Mouse (Mus musculus) cerebellum, adult 11-12 months (tissue): Measurements from ENCODE around the gene Bcat1.

Experiments used
- DNase-seq: peaks from one replicate; pipeline ENCODE4 v3.0.0; 2022

Bcat1 gene

DNA sequence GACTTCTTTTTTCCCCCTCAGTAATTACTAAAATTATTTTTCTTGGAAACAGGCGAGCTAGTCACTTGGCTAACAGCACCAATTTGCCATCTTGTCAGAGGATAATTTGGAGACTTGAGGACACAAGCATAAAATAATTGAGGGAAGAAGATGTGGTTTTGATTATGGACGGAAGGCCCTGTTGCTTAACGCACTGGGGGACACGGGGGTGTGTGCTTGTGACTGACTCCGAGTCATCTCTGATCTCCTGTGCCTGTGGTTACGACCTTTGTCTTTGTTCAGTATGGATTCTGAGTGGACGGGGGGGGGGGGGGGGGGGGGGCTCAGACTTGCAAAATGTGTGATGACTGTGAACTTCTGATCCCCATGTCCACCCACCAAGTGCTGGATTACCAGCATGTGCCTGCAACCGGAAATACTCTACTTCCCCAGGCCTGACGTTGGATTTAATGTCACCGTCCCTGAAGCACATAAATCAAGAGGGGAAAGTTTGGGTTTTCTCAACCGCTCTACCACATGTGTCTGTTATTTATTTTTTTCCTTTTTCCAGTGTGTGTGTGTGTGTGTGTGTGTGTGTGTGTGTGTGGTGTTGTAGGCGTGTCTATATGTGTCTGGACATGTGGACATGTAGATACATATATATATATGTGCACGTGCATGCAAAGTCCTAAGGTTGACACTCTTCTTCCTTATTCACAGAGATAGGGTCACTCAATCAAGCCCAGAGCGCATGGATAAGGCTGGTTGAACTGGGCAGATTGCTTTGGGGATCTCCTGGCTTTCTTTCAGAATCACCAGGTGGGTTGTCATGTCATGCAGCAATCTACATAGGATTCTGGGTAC lies 73.7 kb downstream of the Bcat1 start:
- DNase-seq: no peak

DNA sequence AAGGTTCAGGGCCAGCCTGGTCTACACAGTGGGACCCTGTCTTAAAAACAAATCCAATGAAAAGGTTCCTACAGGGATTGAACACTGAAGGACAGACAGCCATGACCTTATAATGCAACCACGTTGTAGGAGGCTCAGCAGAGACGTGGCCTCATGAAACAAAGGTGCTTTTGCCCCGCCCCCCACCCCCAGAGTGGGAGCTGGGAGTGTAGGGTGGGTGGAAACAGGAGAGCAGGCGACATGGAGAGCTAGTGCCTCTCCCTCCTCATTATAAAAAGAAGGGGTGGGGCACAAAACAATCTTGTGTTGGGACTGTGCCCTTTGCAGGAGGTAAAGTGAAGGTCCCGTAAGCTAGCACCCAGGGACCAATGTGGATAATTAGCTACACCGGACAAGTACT lies 74.5 kb downstream of the Bcat1 start:
- no peak for DNase-seq

DNA sequence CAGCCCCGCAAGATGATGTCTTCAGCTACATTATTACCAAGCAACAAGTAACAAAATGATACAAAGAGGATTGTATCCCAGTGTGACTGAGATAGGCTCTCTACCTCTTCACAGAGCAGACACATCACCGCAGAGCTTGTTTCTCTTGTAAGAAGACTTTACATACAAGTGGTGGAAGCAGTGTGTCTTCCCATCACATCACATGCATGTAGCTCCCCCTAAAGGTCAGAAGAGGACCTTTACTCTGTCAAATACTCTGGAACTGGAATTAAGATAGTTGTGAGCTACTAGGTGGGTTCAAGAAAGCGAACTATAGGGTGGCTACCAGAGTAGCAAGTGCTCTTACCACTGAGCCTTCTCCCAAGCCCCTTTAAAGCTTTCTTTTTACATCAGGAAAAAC lies 78.8 kb downstream of the Bcat1 start:
- DNase-seq: no peak

DNA sequence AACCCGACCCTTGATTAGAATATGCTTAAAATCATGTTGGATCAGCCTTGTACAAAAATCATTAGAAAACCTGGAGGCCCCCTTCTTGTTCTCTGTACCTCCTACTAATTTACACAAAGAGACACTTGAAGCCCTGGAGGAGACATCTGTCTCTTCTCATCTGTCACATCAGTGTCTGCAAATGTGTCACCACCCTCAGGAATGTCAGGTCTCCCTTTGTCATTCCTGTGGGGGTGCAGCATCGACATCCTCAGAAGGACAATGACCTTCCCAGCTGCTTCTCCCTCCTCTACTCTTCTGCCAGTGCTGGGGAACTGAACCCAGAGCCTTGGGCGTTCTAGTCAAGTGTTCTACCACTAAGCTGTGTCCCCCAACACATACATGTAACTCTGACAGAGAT lies 83.9 kb downstream of the Bcat1 start:
- DNase-seq: no peak

GRCm38 (mm10) chr6:144989193-144989592 lies 86.8 kb downstream of the Bcat1 start:
- no peak for DNase-seq

DNA sequence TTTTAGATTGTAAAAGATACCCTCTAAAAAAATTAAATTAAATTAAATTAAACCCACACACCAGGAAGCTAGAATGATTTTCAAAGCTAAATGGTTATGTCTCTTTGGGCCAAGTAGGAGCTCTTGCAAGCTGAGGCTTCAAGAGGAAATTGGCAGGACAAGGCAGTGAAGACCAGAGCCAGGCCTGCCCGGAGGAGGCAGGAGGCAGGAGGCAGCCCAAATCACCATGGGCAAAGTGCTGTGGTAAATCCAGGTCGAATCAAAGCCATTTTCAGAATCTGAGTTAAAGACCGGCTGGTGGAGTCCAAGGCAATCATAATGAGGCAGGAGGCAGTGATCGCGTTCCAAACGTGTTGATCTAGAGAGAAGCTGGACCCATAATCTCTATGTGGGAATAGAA lies 88.3 kb downstream of the Bcat1 start:
- DNase-seq: no peak

- no peak for DNase-seq
These were observed 88.8 kb downstream of the Bcat1 start for GRCm38 (mm10) chr6:144987216-144987615.

DNA sequence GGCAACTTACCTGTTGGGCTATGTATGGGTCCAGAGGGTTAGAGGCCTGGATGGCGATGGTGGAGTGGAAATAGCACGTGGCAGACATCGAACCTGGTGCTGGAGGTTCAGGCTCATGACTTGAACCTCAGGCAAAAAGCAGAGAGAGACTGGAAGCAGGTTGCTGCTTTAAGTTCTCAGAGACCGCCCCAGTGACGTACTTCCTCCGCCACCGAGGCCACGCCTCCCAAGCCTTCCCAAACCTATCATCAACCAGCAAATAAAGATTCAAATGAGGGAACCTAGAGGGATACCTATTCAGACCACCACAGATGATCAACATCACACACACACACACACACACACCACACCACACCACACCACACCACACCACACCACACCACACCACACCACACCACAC lies 91.8 kb downstream of the Bcat1 start:
- DNase-seq: no peak

- DNase-seq: no peak
These were observed 93.9 kb downstream of the Bcat1 start for GRCm38 (mm10) chr6:144982093-144982492.

- no peak for DNase-seq
These were observed 103.6 kb downstream of the Bcat1 start for GRCm38 (mm10) chr6:144972351-144972750.

DNA sequence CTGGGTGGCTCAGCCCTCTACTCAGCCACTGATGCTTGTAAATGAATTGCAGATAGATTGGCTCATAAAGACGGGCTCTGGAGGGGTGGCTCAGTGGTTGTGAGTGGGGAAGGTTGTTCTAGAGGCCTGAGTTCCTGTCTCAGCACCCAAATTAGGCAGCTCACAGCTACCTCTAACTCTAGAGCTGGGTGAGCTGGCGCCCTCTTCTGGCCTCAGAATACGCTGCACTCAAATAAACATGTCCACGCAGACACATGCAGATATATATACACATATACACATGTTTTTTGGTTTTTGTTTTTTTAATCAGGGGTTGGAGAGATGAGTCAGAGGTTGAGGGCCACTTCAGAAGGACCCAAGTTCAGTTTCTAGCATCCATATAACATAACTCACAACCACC lies 105.1 kb downstream of the Bcat1 start:
- no peak for DNase-seq

DNA sequence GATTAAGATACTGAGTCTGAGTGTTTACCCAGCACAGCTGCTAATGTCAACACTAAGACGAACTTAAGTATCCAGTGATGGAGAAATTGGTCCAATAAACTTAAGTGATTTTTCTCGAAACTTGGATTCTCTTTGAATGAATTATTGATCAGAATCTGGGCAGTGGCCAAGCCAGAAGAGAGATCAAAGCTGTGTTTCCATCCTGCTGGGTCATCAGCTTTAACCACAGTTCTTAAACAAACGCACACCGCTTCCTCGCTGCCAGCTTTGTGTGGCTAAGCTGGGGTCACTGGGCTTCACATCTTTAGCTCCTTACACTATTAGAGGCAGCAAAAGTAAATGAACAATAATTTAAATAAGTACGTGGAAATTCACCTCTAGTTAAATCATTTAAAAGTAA lies 108.4 kb downstream of the Bcat1 start:
- DNase-seq: no peak

DNA sequence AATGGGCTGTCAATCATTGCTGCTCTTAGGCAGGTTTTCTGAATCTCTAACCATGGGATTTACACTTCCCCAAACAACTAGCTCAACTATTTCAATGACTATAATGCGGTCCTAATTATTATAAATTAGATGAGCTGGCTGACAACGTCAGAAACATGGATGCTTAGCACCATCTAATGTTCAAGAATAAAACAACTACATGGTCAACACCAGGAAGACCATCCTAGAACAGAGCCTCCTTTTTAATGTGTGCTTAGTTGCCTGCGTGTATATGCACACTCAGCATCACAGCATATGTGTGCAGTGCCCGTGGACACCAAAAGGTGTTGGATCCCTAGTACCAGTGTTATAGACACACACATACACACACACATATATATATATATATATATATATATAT lies 111.8 kb downstream of the Bcat1 start:
- no peak for DNase-seq

DNA sequence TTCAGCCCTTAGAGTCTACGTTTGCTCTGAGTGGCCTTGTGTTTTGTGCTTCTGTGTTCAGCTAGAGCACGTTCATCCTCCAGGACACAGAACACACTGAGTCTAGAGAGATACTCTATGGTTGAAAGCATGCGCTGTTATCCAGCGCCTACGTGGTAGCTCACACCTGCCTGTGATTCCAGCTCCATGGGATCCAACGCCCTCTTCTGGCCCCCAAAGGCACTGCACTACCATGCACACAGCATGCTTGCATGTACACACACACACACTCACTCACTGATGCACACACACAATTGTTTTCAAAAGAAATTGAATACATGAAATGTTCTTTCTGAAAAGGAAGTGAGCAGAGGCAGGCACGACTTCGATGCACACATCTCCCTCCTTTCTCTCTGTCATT lies 112.8 kb downstream of the Bcat1 start:
- DNase-seq: no peak

DNA sequence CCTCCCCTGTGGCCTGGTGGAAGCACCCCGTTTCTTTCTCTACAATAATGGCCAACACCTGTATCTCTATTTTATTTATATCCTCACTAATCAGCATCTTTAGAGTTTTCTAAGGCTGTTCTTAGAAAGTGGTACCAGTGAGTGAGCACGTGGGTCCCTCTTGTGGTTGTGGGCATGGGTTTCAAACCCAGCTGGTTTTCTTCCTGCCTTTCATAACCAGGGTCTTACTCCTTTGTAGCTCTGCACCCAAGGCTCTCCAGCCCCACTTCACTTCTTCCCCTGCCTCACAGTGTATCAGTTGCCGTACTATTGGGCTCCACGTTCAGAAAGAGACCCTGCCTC lies 114.0 kb downstream of the Bcat1 start:
- no peak for DNase-seq

DNA sequence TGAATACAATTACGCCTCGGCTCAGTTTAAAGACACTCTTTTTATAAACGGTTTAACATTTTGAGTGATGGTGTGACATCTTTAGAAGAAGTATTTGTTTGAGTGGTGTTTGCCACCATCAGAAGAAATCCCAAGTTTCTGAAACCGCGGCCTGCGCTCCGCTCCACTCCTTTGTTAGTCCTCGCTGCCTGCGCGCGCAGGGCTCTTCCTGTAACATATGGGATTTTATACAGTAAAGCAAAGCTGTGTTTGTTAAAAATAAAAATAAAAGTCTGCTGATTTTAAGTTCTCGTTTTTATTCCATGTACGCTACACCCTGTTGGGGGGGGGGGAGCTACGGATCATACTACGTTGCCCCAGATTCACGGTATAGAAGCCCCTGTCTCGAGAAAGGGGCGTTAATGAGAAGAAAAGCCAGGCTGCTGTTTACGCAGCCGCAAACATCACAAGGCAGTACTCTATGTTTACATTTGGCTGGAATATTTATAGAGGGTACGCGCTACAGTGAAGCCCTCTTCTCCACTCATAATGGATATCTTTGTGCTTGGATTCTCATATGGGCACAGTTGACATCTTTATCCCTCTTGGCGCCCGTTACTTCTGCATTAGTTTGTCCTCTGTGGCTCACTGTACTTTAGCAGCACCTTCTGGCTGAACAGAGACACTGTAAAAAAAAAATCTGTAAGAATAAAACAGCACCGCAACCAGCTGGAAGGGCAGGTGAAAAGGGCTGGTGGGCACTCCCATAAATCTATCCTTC lies 114.6 kb downstream of the Bcat1 start:
- no peak for DNase-seq

GRCm38 (mm10) chr6:144955887-144956547 lies 120.0 kb downstream of the Bcat1 start:
- no peak for DNase-seq

DNA sequence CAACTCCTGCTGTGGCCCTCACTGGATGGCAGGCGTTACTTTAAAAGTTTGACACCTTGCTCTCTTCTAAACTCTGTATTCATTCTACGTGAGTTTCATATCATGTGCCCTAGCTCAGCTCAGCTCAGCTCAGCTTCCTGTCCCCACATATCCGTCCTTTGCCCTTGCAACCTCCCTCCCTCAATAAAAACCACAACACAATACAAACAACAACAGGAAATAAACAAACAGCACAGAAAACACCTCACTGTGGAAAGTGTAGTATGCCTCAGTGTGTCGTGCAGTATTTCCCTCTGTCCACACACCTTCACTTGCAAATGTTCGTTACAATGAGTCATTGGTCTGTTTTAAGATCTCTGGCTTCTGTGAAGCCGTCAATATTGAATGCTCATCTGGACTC lies 123.1 kb downstream of the Bcat1 start:
- no peak for DNase-seq

DNA sequence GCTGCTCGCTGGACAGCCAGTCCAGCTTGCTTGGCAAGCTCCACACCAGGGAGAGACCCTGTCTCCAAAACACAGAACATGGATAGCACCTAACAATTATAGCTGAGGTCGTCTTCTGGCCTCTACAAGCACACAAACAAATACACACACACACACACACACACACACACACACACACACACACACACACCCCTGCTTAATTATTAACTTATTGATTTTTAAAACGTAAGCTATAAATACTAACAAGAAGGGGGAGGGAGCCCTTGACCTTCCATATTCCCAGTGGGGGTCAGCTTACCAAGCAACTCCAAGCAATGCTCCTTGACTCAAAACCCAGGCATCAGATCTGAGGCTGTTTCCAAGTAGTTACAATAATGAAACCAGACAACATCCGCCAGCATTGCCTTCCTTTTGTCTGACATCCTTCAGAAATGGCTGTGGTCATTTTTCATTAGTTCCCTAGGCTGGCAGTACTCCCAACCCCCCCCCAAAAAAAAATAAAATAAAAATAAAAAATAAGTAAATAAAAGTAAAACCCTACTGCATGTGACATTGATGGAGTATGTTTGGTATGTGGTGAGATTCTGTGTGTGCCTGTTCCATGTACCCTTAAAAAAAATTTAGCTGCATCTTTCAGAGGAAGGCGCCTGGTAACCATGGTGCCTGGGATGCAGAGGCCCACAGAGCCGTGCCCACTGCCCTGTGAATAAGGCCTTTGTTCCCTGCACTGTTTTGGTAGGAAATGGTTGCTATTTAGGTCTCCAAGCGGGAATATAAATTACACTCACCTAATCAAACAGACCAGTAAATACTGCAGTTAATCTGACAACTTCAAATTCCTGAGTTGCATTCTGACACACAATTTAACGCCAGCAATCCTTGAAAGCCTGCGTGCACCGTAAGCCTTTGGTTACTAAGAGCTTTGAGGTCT lies 131.3 kb downstream of the Bcat1 start:
- DNase-seq: no peak
